Mouse (Mus musculus): ENCODE results near the gene Cuzd1. TPM values are rescaled to one million over a fixed set of nuclear protein-coding genes. Genes with fewer than 3 reads are reported as not detected.

The Cuzd1 gene
- total RNA-seq, 2 experiments from 2014 or later: 0.18 to 0.45 TPM

- no peak for DNase-seq (ENCODE audit: low spot score)
- intact Hi-C loops (cut with DNase I): no loop called here
Measured at GRCm38 (mm10) chr7:131264251-131264650, 57.8 kb downstream of the Cuzd1 start.

- intact Hi-C loops (cut with DNase I): no loop called here
- DNase-seq (ENCODE audit: low spot score): no peak
Measured at GRCm38 (mm10) chr7:131260946-131261345, 61.1 kb downstream of the Cuzd1 start.

Other genes with a start within 250 kb of the Cuzd1 start
- not detected for gene 4933402N03Rik, start 176.0 kb downstream of the Cuzd1 start, total RNA-seq (2021)
- 10 to 100 TPM; 12.2 to 13.0 TPM for gene 5430419D17Rik, start 147.9 kb downstream of the Cuzd1 start, total RNA-seq (2021)
- not detected for gene Fam24b, start 7.2 kb upstream of the Cuzd1 start, total RNA-seq (2021)
- gene Fam24a, start 11.6 kb upstream of the Cuzd1 start, total RNA-seq (2021): not detected
- 10 to 100 TPM; 10.9 to 11.0 TPM for gene 2310057M21Rik, start 40.5 kb upstream of the Cuzd1 start, total RNA-seq (2021)
- 10 to 100 TPM; 43.3 to 50.5 TPM for gene Pstk, start 48.8 kb upstream of the Cuzd1 start, total RNA-seq (2021)
- gene Ikzf5, start 88.2 kb upstream of the Cuzd1 start, total RNA-seq (2021): 10 to 100 TPM; 33.5 to 37.8 TPM
- 100 to 1,000 TPM; 166 to 170 TPM for gene Acadsb, start 88.3 kb upstream of the Cuzd1 start, total RNA-seq (2021)
- gene Hmx3, start 220.6 kb upstream of the Cuzd1 start, total RNA-seq (2021): not detected
- gene Hmx2, start 226.5 kb upstream of the Cuzd1 start, total RNA-seq (2021): not detected
- gene Bub3, start 237.9 kb upstream of the Cuzd1 start, total RNA-seq (2021): 10 to 100 TPM; 32.5 to 32.8 TPM